Mouse (Mus musculus): ENCODE measurements around the gene Spag9. TPM values are rescaled to one million over a fixed set of nuclear protein-coding genes. Genes with fewer than 3 reads are reported as not detected.
A peak's percentile ranks its signal among the peaks of the same experiment; 100 is the strongest.

Gene Spag9
- polyA plus RNA-seq, 1 experiment from 2014 or later = 64.1 TPM

DNA sequence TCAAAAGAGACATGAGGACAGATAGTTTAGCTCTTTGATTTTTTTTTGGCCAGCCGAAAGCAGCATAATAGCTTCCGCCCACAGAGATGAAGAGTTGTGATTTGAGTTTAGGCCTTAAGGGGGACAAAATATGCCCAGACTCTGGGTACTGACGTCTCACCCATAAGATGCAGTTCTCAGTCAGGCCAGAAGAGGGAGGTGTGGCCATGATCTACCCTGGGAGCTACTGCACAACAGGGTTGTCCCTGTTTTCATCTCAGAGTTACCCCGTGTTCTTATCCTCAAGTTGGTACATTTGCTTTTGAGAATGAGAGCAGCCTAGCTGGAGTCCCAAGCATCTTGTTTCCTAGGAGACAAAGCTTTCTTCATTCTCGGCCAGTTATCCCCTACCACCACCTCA, 132.1 kb downstream of the Spag9 start:
- peak; percentile 53 for ATAC-seq
- 44% methylated on average over 5 of the region's 5 CpGs for WGBS
- TF ChIP-seq CTCF (IDR thresholded peaks at IDR 0.05; ENCODE audit: low read depth) = peak; percentile 89

DNA sequence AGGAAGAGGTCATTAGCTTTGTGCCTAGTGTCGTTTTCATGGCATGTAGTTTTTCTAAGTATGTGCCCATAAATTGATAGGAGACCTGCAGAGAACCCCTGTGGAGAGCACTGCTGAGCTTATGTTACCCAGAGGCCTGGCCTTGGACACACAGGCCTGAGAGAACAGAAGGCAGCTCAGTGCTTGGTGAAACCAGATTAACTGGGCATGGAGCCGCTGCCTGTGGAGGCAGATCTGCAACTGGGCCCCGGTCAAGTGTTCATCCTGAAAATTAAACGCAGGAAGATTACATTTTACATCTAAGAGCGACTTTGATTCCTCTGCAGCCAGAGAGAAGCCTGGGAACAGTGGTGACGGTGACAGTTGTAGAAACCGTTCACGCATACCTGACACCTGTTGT, 132.6 kb downstream of the Spag9 start:
- Histone ChIP-seq H3K36me3 (ENCODE audit: control insufficient read depth, insufficient read depth) (peaks cover 21% of the 10 kb centered on the region; the same call in 1 of the 2 replicates), H3K27ac (ENCODE audit: low read depth, low read length) (no peak overlapping the region), H3K4me1 (replicated peaks; ENCODE audit: control insufficient read depth, insufficient read depth, low read length) (no peaks in the 10 kb centered on the region), H3K9ac (ENCODE audit: low read depth, low read length) (no peak overlapping the region), H3K9me3 (ENCODE audit: control insufficient read depth) (no peaks in the 10 kb centered on the region), H3K4me2 (replicated peaks; ENCODE audit: low read depth) (no peak overlapping the region), H3K4me3 (ENCODE audit: low read depth, low read length) (no peak overlapping the region), H3K27me3 (replicated peaks; ENCODE audit: control insufficient read depth, insufficient read depth, low read length) (no peaks in the 10 kb centered on the region)
- no peak for TF ChIP-seq CTCF (IDR thresholded peaks at IDR 0.05; ENCODE audit: low read depth)
- no peak for ATAC-seq
- 92% methylated on average over 8 of the region's 8 CpGs for WGBS

More for the DNA sequence above, 132.1 kb downstream of the Spag9 start:
- no peaks in the 10 kb centered on the region for H3K4me1 ChIP-seq (replicated peaks; ENCODE audit: control insufficient read depth, insufficient read depth, low read length)
- no peak overlapping the region for H3K4me2 ChIP-seq (replicated peaks; ENCODE audit: low read depth)
- no peak overlapping the region for H3K9ac ChIP-seq (ENCODE audit: low read depth, low read length)
- H3K27ac ChIP-seq (ENCODE audit: low read depth, low read length) = no peak overlapping the region
- H3K36me3 ChIP-seq (ENCODE audit: control insufficient read depth, insufficient read depth) = peaks cover 24% of the 10 kb centered on the region
- no peaks in the 10 kb centered on the region for H3K27me3 ChIP-seq (replicated peaks; ENCODE audit: control insufficient read depth, insufficient read depth, low read length)
- H3K9me3 ChIP-seq (ENCODE audit: control insufficient read depth) = no peaks in the 10 kb centered on the region
- no peak overlapping the region for H3K4me3 ChIP-seq (ENCODE audit: low read depth, low read length)

DNA sequence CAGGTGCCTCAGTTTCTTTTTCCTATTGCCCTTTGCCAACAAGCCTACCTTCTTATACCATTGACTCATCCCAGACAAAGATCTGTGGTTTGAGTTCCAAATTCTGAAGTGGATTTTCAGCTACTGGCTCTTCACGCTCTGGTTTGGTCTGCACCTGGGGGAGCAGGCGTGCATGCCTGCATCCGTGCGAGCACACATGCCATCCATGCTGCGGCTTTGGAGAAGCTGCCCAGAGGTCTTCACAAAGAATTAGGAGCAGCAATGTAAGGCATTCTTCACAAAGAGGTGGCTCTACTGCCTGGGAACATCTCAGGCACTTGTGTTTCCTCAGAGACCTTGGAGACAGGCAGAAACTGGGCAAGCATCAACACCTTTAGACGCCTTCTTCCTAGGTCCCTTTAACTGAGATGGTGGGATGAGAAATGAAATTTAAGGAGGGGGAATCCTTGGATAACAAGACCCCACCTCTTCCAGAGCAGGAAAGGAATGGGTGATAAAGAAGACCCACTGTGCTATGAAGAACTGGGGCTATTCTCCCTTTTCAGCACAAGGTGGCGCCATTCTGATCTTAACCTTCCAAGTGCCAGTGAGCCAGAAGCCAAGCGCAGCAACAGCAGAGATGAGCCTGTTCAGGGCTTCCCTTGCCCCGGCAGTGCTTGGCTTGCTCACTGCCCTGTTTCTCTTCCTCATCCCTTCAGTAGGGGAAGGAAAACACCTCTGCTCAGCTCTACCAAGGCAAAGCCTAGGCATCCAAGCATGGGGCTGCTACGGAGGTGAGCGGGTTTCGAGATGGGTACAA, 133.6 kb downstream of the Spag9 start:
- TF ChIP-seq CTCF (IDR thresholded peaks at IDR 0.05; ENCODE audit: low read depth) = peak; percentile 89

DNA sequence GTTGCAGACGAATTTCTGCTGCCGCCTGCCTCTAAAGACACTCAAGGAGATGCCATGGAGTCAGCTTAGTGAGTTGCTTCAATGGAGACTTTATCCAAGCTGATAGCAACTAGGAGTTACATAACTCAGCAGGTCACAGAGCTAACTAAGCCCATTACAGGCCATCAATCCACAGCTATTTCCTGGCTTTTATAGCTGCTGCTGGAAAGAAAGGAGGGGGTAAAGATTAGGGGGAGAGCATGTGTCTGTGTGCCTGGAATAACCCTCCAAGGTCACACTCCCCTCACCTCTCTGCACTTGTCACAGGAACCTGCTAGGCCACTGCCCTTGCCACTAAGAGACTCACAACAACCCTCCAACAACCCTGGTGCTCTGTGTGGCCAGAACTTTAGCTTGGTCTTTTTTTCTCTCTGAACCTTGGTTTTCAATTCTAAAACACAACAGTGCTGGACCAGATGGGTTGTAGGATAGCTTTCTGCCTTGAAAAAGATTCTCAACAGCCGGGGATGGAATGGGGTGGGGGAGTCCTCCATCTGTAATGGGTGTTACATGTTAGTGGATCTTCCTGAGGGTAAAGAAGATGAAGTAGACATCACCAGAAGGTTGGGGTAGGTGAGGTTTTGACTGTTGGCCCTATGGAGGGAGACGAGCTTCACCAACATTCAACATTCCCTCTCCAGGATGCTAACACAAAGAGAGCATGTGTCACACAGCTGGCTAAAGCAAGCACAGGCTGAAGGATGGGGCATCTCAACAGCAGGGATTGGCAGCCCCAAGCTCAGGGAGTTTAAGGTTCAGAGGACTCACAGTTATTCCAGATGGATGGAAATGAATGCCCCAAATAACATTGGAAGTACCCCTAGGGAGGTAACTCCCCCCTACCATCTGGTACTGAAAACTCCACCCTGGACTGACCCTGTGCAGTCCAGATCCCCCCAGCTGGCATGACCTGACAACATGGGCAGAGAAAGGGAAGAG, 134.5 kb downstream of the Spag9 start:
- Histone ChIP-seq H3K4me3 (ENCODE audit: low read depth, low read length) (no peak overlapping the region), H3K4me2 (replicated peaks; ENCODE audit: low read depth) (no peak overlapping the region), H3K27me3 (replicated peaks; ENCODE audit: control insufficient read depth, insufficient read depth, low read length) (no peaks in the 10 kb centered on the region), H3K9me3 (ENCODE audit: control insufficient read depth) (no peaks in the 10 kb centered on the region), H3K4me1 (replicated peaks; ENCODE audit: control insufficient read depth, insufficient read depth, low read length) (peaks cover 6% of the 10 kb centered on the region), H3K36me3 (ENCODE audit: control insufficient read depth, insufficient read depth) (peaks cover 7% of the 10 kb centered on the region; the same call in 1 of the 2 replicates), H3K9ac (ENCODE audit: low read depth, low read length) (no peak overlapping the region), H3K27ac (ENCODE audit: low read depth, low read length) (no peak overlapping the region)
- ATAC-seq = no peak
- 65% methylated on average over 4 of the region's 4 CpGs for WGBS
- no peak for TF ChIP-seq CTCF (IDR thresholded peaks at IDR 0.05; ENCODE audit: low read depth)

More for the DNA sequence above, 133.6 kb downstream of the Spag9 start:
- H3K9me3 ChIP-seq (ENCODE audit: control insufficient read depth) = no peaks in the 10 kb centered on the region
- no peak overlapping the region for H3K4me3 ChIP-seq (ENCODE audit: low read depth, low read length)
- peaks cover 5% of the 10 kb centered on the region; the same call in 1 of the 2 replicates for H3K4me1 ChIP-seq (replicated peaks; ENCODE audit: control insufficient read depth, insufficient read depth, low read length)
- no peak for ATAC-seq
- no peak overlapping the region for H3K4me2 ChIP-seq (replicated peaks; ENCODE audit: low read depth)
- H3K36me3 ChIP-seq (ENCODE audit: control insufficient read depth, insufficient read depth) = peaks cover 16% of the 10 kb centered on the region; the same call in 1 of the 2 replicates
- no peak overlapping the region for H3K27ac ChIP-seq (ENCODE audit: low read depth, low read length)
- H3K9ac ChIP-seq (ENCODE audit: low read depth, low read length) = no peak overlapping the region
- no peaks in the 10 kb centered on the region for H3K27me3 ChIP-seq (replicated peaks; ENCODE audit: control insufficient read depth, insufficient read depth, low read length)
- WGBS = 65% methylated on average over 12 of the region's 12 CpGs

DNA sequence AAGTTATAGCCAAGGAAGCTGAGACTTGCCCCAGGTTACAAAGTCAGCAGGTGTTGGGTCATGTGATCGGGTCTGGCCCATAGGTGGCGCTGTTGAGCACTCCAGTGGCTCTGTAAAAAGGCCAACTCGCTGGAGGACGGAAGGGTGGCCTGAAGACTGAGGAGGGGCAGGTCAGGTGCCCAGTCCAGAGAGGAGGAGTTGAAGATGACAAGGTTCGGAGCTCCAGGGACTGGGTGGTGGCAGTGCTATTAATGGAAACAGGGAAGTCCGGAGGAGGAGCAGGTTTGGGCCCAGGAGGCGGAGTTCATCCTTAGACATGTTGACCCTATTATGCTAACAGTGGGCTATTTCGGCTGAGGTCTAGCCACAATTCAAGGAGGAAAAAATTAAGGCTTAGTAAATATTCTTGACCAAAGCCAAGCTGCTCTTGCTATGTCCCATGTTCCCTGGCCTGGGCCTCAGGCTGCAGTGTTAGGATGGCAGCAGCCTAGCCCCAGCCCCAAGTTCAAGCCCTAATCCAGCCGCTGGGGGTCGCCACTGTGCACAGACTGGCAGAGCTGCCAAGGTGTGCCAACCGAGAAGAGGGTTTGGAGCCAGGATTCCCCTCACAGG, 137.6 kb downstream of the Spag9 start:
- H3K27ac ChIP-seq (ENCODE audit: low read depth, low read length) = peak overlapping the region; percentile 88

More for the DNA sequence above, 137.6 kb downstream of the Spag9 start:
- ATAC-seq = peak; percentile 74
- peak; percentile 99 for TF ChIP-seq CTCF (IDR thresholded peaks at IDR 0.05; ENCODE audit: low read depth)
- Histone ChIP-seq H3K4me2 (replicated peaks; ENCODE audit: low read depth) (0 out of 2 replicates have a peak overlapping the region, but pooled peaks have one; percentile 24), H3K4me1 (replicated peaks; ENCODE audit: control insufficient read depth, insufficient read depth, low read length) (peaks cover 28% of the 10 kb centered on the region), H3K9ac (ENCODE audit: low read depth, low read length) (no peak overlapping the region; the same call in 1 of the 2 replicates), H3K27me3 (replicated peaks; ENCODE audit: control insufficient read depth, insufficient read depth, low read length) (no peaks in the 10 kb centered on the region), H3K4me3 (ENCODE audit: low read depth, low read length) (no peak overlapping the region), H3K36me3 (ENCODE audit: control insufficient read depth, insufficient read depth) (no peaks in the 10 kb centered on the region), H3K9me3 (ENCODE audit: control insufficient read depth) (no peaks in the 10 kb centered on the region)
- 15% methylated on average over 11 of the region's 11 CpGs for WGBS

All from intestine, postnatal 0 days (tissue).